Mouse (Mus musculus) kidney, embryonic 16.5 days (tissue): ENCODE measurements at regions not wholly inside any gene's neighbourhood (a gene's known extent, or its start where the extent isn't known, plus 50 kb on each side); places are given as distances from the start of the nearest gene placed in this dataset.
A peak's percentile ranks its signal among the peaks of the same experiment; 100 is the strongest.

Experiments used
- ATAC-seq: fragments of 200-750 bp; cut with Nextera tagmentation; 2 replicates; pipeline ENCODE4 v1.8.0; 2017; ENCODE audit warnings: moderate TSS enrichment; ENCODE audit not compliant: low FRiP score, low TSS enrichment
- H3K27ac ChIP-seq: fragments of 300-500 bp; sonication (generic); 2 replicates; pipeline ENCODE4 v1.5.1; 2014; ENCODE audit warnings: low read length
- H3K27me3 ChIP-seq: fragments of 300-500 bp; sonication (generic); 2 replicates; pipeline ENCODE4 v1.6.1; 2014; ENCODE audit warnings: low read length, control low read depth, mixed read lengths; ENCODE audit not compliant: insufficient read depth
- H3K36me3 ChIP-seq: fragments of 300-500 bp; sonication (generic); 2 replicates; pipeline ENCODE4 v1.6.1; 2014; ENCODE audit warnings: low read length, control low read depth, mixed read lengths; ENCODE audit not compliant: insufficient read depth
- H3K4me1 ChIP-seq: fragments of 300-500 bp; sonication (generic); 2 replicates; pipeline ENCODE4 v1.6.1; 2014; ENCODE audit warnings: low read length, control low read depth, mixed read lengths; ENCODE audit not compliant: insufficient read depth
- H3K4me2 ChIP-seq: fragments of 300-500 bp; sonication (generic); replicated peaks from 2 replicates; pipeline ENCODE4 v1.6.1; 2014; ENCODE audit warnings: low read depth, low read length
- H3K4me3 ChIP-seq: fragments of 300-500 bp; sonication (generic); 2 replicates; pipeline ENCODE4 v1.5.1; 2014; ENCODE audit warnings: mild to moderate bottlenecking, low read length
- H3K9ac ChIP-seq: fragments of 300-500 bp; sonication (generic); replicated peaks from 2 replicates; pipeline ENCODE4 v1.6.1; 2014; ENCODE audit warnings: low read length
- H3K9me3 ChIP-seq: fragments of 300-500 bp; sonication (generic); 2 replicates; pipeline ENCODE4 v1.6.1; 2016; ENCODE audit warnings: low read length, control low read depth
- WGBS: fragments of 180-500 bp; shearing (Covaris S2); extraction: QIAGEN DNeasy Blood & Tissue Kit; methylation state at CpG from one replicate; pipeline ENCODE4 v1.1.7; 2014; 5-methylcytosine and 5-hydroxymethylcytosine counted together

- H3K9me3 ChIP-seq, result no peaks in the 10 kb centered on the region
- no peak for ATAC-seq
- no peak overlapping the region for H3K4me3 ChIP-seq
- no peak overlapping the region for H3K27ac ChIP-seq
- no peaks in the 10 kb centered on the region for H3K4me1 ChIP-seq
- no peak overlapping the region for H3K9ac ChIP-seq
- no peaks in the 10 kb centered on the region for H3K27me3 ChIP-seq
- H3K36me3 ChIP-seq, result no peaks in the 10 kb centered on the region
- WGBS, result 71% methylated on average over 5 of the region's 5 CpGs
- no peak overlapping the region for H3K4me2 ChIP-seq
These were observed 87.1 kb upstream of the Gm26657 start for GRCm38 (mm10) chr4:56652819-56653218.

DNA sequence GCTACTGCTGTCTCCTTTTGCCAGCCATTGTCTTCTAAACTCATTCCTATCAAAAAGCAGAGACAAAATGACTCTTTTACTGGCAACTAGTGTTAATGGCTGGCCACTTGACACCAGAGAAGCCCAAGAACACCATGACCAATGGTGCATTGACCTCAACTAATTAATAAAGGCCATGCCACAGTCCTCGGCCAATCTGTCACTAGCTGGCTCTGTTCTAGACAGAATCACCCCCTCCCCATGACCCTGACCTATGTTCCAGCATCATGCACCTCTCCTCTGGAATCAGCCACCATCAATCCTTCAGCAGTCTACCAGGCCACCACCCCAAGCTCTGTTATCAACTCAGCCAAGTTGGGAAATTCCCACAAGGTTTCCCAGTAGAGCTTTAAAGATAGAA, 90.1 kb upstream of the Gm26657 start:
- no peak overlapping the region for H3K4me2 ChIP-seq
- H3K36me3 ChIP-seq, result no peaks in the 10 kb centered on the region
- H3K27ac ChIP-seq, result peak overlapping the region; percentile 38; the same call in 1 of the 2 replicates
- H3K4me3 ChIP-seq, result no peak overlapping the region
- no peaks in the 10 kb centered on the region for H3K27me3 ChIP-seq
- H3K9me3 ChIP-seq, result no peaks in the 10 kb centered on the region
- H3K9ac ChIP-seq, result no peak overlapping the region
- 23% methylated on average over 1 of the region's 1 CpGs for WGBS
- H3K4me1 ChIP-seq, result peaks cover 5% of the 10 kb centered on the region; the same call in 1 of the 2 replicates
- peak; percentile 39 for ATAC-seq

DNA sequence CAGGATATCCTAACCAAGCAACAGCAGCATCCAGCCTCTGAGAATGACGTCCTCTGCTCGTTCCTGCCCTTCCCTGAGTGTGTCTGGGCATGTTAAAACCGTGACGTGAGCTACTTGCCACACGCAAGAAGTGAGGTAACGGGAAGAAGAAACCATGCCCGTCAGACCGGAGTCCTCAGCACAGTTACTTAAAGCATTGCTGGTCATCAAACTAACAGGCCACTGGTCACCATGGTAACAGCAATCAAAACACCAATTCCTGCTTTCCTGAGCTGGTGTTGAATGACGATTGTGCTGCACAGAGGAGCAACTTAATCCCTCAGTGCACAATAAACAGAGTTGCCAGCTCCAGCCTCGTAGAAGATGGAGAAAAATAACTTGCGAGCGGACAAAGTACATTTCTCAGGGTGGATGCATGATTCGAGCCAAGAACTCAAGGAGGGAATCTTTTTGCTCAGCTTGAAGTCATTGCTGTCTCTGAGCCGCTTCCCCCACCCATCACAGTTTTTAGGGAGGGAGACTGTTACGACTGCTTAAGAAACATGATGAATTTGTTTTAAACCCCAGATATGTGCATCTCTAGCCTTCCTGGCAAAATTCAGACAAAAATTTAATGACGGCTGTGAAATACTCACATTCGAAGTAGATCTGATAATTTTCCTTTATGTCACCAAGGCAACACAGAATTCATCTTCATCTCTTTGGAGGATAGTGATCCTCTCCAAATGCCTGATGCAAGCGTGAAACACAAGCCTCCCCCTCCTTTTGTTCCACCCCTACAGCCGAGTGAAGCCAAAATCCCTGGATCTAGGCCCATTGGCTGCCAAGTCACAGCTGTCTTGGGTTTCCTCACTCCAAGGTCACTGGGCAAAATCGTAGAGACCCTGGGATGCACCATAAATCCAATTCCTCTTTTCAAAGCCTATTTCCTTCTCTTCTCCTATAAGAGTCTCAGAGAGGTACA, 95.6 kb upstream of the Gm26657 start:
- H3K36me3 ChIP-seq, result no peaks in the 10 kb centered on the region
- WGBS, result 13% methylated on average over 20 of the region's 20 CpGs
- no peak overlapping the region for H3K4me3 ChIP-seq
- peaks cover 25% of the 10 kb centered on the region for H3K4me1 ChIP-seq
- peak overlapping the region; percentile 38 for H3K4me2 ChIP-seq
- H3K9me3 ChIP-seq, result no peaks in the 10 kb centered on the region
- peak overlapping the region; percentile 4 for H3K27ac ChIP-seq
- H3K9ac ChIP-seq, result no peak overlapping the region
- ATAC-seq, result peak; percentile 62
- no peaks in the 10 kb centered on the region for H3K27me3 ChIP-seq

DNA sequence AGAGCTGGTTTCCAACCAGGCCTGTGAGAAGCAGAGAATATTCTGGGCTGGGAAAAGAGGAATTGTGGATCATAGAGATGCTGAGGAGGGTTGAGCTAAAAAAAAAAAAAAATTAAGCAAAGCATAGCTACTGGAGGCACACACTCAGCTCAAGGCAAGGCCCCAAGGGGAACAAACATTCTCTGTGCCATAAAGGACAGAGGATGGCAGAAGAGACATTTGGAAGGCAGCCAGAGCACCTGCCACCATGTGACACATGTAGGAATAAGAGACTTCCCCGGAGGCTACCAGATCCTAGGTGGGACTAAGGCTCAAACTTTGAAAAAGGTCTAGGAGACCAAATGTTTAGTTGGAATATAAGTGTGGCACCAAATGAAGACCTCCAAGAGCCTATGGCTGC, 96.4 kb upstream of the Gm26657 start:
- H3K4me3 ChIP-seq, result no peak overlapping the region
- ATAC-seq, result no peak
- no peaks in the 10 kb centered on the region for H3K9me3 ChIP-seq
- no peaks in the 10 kb centered on the region for H3K27me3 ChIP-seq
- H3K4me2 ChIP-seq, result no peak overlapping the region
- H3K4me1 ChIP-seq, result peaks cover 31% of the 10 kb centered on the region
- no peaks in the 10 kb centered on the region for H3K36me3 ChIP-seq
- H3K9ac ChIP-seq, result no peak overlapping the region
- 65% methylated on average over 1 of the region's 1 CpGs for WGBS
- no peak overlapping the region for H3K27ac ChIP-seq

GRCm38 (mm10) chr4:56639709-56640108, 100.2 kb upstream of the Gm26657 start:
- Histone ChIP-seq H3K9ac (no peak overlapping the region), H3K36me3 (no peaks in the 10 kb centered on the region), H3K4me3 (no peak overlapping the region), H3K4me2 (no peak overlapping the region), H3K27me3 (no peaks in the 10 kb centered on the region), H3K9me3 (no peaks in the 10 kb centered on the region), H3K27ac (no peak overlapping the region), H3K4me1 (peaks cover 26% of the 10 kb centered on the region)
- WGBS, result 32% methylated on average over 4 of the region's 4 CpGs
- no peak for ATAC-seq

- no peaks in the 10 kb centered on the region for H3K9me3 ChIP-seq
- H3K4me3 ChIP-seq, result no peak overlapping the region
- H3K27ac ChIP-seq, result 0 out of 2 replicates have a peak overlapping the region, but pooled peaks have one; percentile 1
- H3K36me3 ChIP-seq, result no peaks in the 10 kb centered on the region
- H3K4me1 ChIP-seq, result peaks cover 20% of the 10 kb centered on the region
- peak; percentile 54 for ATAC-seq
- 25% methylated on average over 14 of the region's 14 CpGs for WGBS
- no peaks in the 10 kb centered on the region for H3K27me3 ChIP-seq
- peak overlapping the region; percentile 18 for H3K4me2 ChIP-seq
- no peak overlapping the region for H3K9ac ChIP-seq
These were observed 101.0 kb upstream of the Gm26657 start for GRCm38 (mm10) chr4:56638704-56639478.

DNA sequence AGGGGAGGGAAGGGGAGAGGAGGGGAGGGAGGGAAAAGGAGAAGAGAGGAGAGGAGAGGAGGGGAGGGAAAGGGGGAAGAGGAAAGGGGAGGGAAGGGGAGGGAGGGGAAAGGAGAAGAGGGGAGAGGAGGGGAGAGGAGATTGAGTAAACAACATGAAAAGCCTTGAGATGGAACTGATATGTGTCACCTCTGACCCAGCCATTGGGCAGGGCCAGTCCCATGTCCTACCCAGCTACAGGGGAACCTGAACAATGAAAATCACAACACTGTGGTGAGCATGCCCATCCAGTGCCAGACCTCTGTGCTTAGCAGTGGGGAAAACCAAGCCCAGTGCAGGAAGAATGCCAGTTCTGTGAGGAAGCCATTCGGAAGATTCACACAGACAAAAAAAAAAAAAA, 103.6 kb upstream of the Gm26657 start:
- no peak overlapping the region for H3K4me2 ChIP-seq
- no peaks in the 10 kb centered on the region for H3K27me3 ChIP-seq
- H3K4me3 ChIP-seq, result no peak overlapping the region
- 43% methylated on average over 1 of the region's 1 CpGs for WGBS
- no peak for ATAC-seq
- no peak overlapping the region for H3K9ac ChIP-seq
- no peak overlapping the region for H3K27ac ChIP-seq
- no peaks in the 10 kb centered on the region for H3K9me3 ChIP-seq
- no peaks in the 10 kb centered on the region for H3K36me3 ChIP-seq
- peaks cover 14% of the 10 kb centered on the region for H3K4me1 ChIP-seq

- no peak overlapping the region for H3K9ac ChIP-seq
- H3K4me3 ChIP-seq, result no peak overlapping the region
- H3K4me2 ChIP-seq, result no peak overlapping the region
- peak; percentile 70; the same call in 1 of the 2 replicates for ATAC-seq
- no peaks in the 10 kb centered on the region for H3K9me3 ChIP-seq
- H3K27ac ChIP-seq, result no peak overlapping the region
- 0 out of 2 replicates have a peak, but pooled peaks cover 2% of the 10 kb centered on the region for H3K4me1 ChIP-seq
- 39% methylated on average over 4 of the region's 4 CpGs for WGBS
- no peaks in the 10 kb centered on the region for H3K36me3 ChIP-seq
- H3K27me3 ChIP-seq, result no peaks in the 10 kb centered on the region
These were observed 106.3 kb upstream of the Gm26657 start for GRCm38 (mm10) chr4:56633528-56633927.

DNA sequence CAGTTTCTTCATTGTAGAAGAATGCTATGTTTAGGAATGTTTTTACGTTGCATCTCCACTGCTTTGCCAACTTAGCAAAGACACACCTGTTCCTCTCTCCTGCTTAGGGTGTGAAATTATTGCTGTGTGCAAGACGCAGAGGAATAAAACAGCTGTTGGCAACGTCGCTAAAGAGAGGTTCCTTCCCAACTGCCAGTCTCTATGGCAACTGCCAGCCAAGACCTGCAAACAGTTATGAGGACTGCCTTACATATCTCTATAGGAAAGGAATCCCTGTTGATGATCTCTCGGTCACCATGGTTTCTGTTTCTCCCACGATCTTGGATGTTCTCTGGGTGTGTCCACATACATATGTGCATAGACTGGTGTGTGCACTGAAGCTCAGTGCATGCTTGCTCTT, 109.6 kb upstream of the Gm26657 start:
- no peak for ATAC-seq
- WGBS, result 70% methylated on average over 6 of the region's 6 CpGs
- Histone ChIP-seq H3K9ac (no peak overlapping the region), H3K27me3 (no peaks in the 10 kb centered on the region), H3K4me3 (no peak overlapping the region), H3K4me2 (no peak overlapping the region), H3K4me1 (0 out of 2 replicates have a peak, but pooled peaks cover 2% of the 10 kb centered on the region), H3K9me3 (no peaks in the 10 kb centered on the region), H3K36me3 (no peaks in the 10 kb centered on the region), H3K27ac (no peak overlapping the region)
